Mouse (Mus musculus) spleen, adult 2 months (tissue): ENCODE data around the gene Prkag2.

ENCODE experiments used
- CTCF ChIP-seq: fragments of 200-500 bp; IDR thresholded peaks from 2 replicates; pipeline ENCODE4 v1.5.1; 2011; ENCODE audit warnings: mild to moderate bottlenecking, inconsistent platforms; ENCODE audit not compliant: insufficient read depth, insufficient read length, insufficient replicate concordance; ENCODE audit errors: extremely low read depth
- POLR2A ChIP-seq: fragments of 200-500 bp; IDR thresholded peaks from 2 replicates; pipeline ENCODE4 v1.6.1; 2011; ENCODE audit warnings: low read depth, low read length, inconsistent platforms

GRCm38 (mm10) chr5:25088633-25089032 lies 11.8 kb downstream of the Prkag2 start:
- TF ChIP-seq POLR2A (no peak), CTCF (no peak)
